1 mouse cellular context compared by ENCODE assay signal in genomic region chr11:68902823-68903222, GRCm38 (mm10).
TF ChIP-seq lines count a peak whose summit lies in the region.

No protein-coding gene starts in this region.

TF ChIP-seq in MEL, 35 proteins besides CTCF, POLR2A, EP300 and RAD21:
- TF ChIP-seq TBP (IDR thresholded peaks at IDR 0.05; ENCODE audit: low read depth, low read length) (peak; percentile 22; the same call in 1 of the 2 replicates), E2F4 (IDR thresholded peaks at IDR 0.05; ENCODE audit: borderline replicate concordance, low read depth, low read length) (no peak)
